Comparison of ENCODE assay signal across 13 mouse cellular contexts in the genomic region with DNA sequence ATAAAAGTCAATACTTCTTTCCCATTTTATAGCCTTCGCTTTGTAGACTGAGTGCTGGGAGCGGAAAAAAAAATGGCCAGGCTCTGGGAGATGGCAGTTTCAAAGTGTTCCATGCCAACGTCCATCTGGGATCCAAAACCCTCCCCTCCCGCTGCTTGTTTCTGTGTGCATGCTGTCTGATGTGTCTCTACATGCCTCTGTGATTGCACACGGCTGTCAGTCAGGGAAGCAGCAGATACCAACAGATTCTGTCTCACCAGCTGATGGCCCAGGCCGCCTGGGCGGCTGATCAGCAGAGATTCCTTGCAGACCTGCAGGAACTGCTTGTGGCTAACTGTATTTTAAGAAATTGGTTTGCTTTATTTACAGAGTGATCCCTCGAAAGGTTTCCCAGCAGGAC.
A peak's percentile ranks its signal among the peaks of the same experiment; 100 is the strongest.
DNase-seq lines count a peak whose midpoint lies in the region; ATAC-seq and TF ChIP-seq lines count a peak whose summit lies in the region.
"Had no signal": no experiment of that assay in that cellular context is flagged by ENCODE, and none has a peak within 500 bp of the region (broad histone marks: within the 10 kb centered on the region; RNA-seq: fewer than 3 reads in every experiment).

No protein-coding gene starts in this region.

- peaks cover 4% of the 10 kb centered on the region; the same call in 1 of the 2 replicates for H3K9me3 ChIP-seq in hindbrain, postnatal 0 days (ENCODE audit: low read length)
- no peaks in the 10 kb centered on the region for H3K9me3 ChIP-seq in hindbrain, embryonic 11.5 days (ENCODE audit: control insufficient read depth, low read length)
- H3K9me3 ChIP-seq: embryonic facial prominence, embryonic 15.5 days had no signal

- no peaks in the 10 kb centered on the region for H3K4me1 ChIP-seq in hindbrain, postnatal 0 days (ENCODE audit: insufficient read depth, low read length)
- no peaks in the 10 kb centered on the region for H3K4me1 ChIP-seq in hindbrain, embryonic 11.5 days (replicated peaks; ENCODE audit: control insufficient read depth, insufficient read depth, low read length)
- H3K4me1 ChIP-seq: embryonic facial prominence, embryonic 15.5 days had no signal

- no peak overlapping the region for H3K27ac ChIP-seq in hindbrain, postnatal 0 days
- H3K27ac ChIP-seq in hindbrain, embryonic 11.5 days (ENCODE audit: low read depth, low read length) = no peak overlapping the region
- H3K27ac ChIP-seq: embryonic facial prominence, embryonic 15.5 days had no signal

- no peak for ATAC-seq in cerebellum, adult (ENCODE audit: insufficient number of reproducible peaks, low FRiP score, low TSS enrichment)
- ATAC-seq in hindbrain, postnatal 0 days = peak; percentile 72
- ATAC-seq in hindbrain, embryonic 11.5 days (ENCODE audit: low FRiP score) = no peak

- WGBS in hindbrain, postnatal 0 days = 55% methylated on average over 8 of the region's 8 CpGs
- WGBS in hindbrain, embryonic 11.5 days = 80% methylated on average over 8 of the region's 8 CpGs

- H3K36me3 ChIP-seq in hindbrain, postnatal 0 days (ENCODE audit: insufficient read depth, low read length) = no peaks in the 10 kb centered on the region
- H3K36me3 ChIP-seq in hindbrain, embryonic 11.5 days (ENCODE audit: control insufficient read depth, insufficient read depth, low read length) = no peaks in the 10 kb centered on the region
- H3K36me3 ChIP-seq: embryonic facial prominence, embryonic 15.5 days had no signal

- no peak overlapping the region for H3K9ac ChIP-seq in hindbrain, postnatal 0 days (replicated peaks; ENCODE audit: low read length)
- H3K9ac ChIP-seq in hindbrain, embryonic 11.5 days (ENCODE audit: low read depth, low read length) = no peak overlapping the region
- H3K9ac ChIP-seq: embryonic facial prominence, embryonic 15.5 days; lung, embryonic 14.5 days had no signal

- no peak for TF ChIP-seq CTCF in hindbrain, postnatal 0 days (IDR thresholded peaks at IDR 0.05; ENCODE audit: low read depth)

- no peak overlapping the region for H3K4me3 ChIP-seq in hindbrain, postnatal 0 days (ENCODE audit: low read length)
- H3K4me3 ChIP-seq in hindbrain, embryonic 11.5 days (ENCODE audit: low read depth, low read length) = no peak overlapping the region
- H3K4me3 ChIP-seq: embryonic facial prominence, embryonic 15.5 days; myocyte had no signal

- no peak overlapping the region for H3K4me2 ChIP-seq in hindbrain, postnatal 0 days (ENCODE audit: low read depth, low read length)
- no peak overlapping the region for H3K4me2 ChIP-seq in hindbrain, embryonic 11.5 days (replicated peaks; ENCODE audit: low read depth, low read length)
- H3K4me2 ChIP-seq: embryonic facial prominence, embryonic 15.5 days; lung, embryonic 14.5 days had no signal

- H3K27me3 ChIP-seq in hindbrain, postnatal 0 days (ENCODE audit: insufficient read depth, low read length) = no peaks in the 10 kb centered on the region
- H3K27me3 ChIP-seq in hindbrain, embryonic 11.5 days (ENCODE audit: control insufficient read depth, insufficient read depth, low read length) = no peaks in the 10 kb centered on the region
- H3K27me3 ChIP-seq: embryonic facial prominence, embryonic 15.5 days had no signal

- DNase-seq in cerebellum, postnatal 10 days = peak; percentile 77 to 83
- DNase-seq in hindbrain, postnatal 0 days (ENCODE audit: low spot score) = peak; percentile 57
- no peak for DNase-seq in hindbrain, embryonic 11.5 days (ENCODE audit: low spot score)
- DNase-seq in induced T-regulatory cell, adult 2 months (ENCODE audit: low read depth) = peak; percentile 31
- DNase-seq in layer of hippocampus, postnatal 36 days = peak; percentile 37 to 56
- DNase-seq in urinary bladder, postnatal 4 days (ENCODE audit: low spot score in 2 of 2) = no peak
- no peak for DNase-seq in left cerebral cortex, adult 8-10 months (ENCODE audit: low spot score in 2 of 2)
- DNase-seq: lung, embryonic 14.5 days; right cerebral cortex, postnatal 25 days; thymus, adult 18-20 months had no signal

Comparison
In these comparisons a context has a peak if more than half of its experiments do, and no peak if none do; other contexts are left out.
1. DNase-seq: peak in cerebellum, postnatal 10 days (2 of 2), hindbrain, postnatal 0 days (single experiment), induced T-regulatory cell, adult 2 months (single experiment) and layer of hippocampus, postnatal 36 days (2 of 2); none in hindbrain, embryonic 11.5 days (single experiment), urinary bladder, postnatal 4 days (0 of 2) and left cerebral cortex, adult 8-10 months (0 of 2).